Mouse (Mus musculus) yolk sac, embryonic 10.5 days (tissue): ENCODE results near the gene Lcmt1.

ENCODE experiments used
- DNase-seq: peaks from one replicate; pipeline ENCODE4 v3.0.0-alpha.2; 2017; ENCODE audit warnings: low spot score

The Lcmt1 gene

GRCm38 (mm10) chr7:123399286-123399685, 29.7 kb downstream of the Lcmt1 start:
- DNase-seq, result no peak

DNA sequence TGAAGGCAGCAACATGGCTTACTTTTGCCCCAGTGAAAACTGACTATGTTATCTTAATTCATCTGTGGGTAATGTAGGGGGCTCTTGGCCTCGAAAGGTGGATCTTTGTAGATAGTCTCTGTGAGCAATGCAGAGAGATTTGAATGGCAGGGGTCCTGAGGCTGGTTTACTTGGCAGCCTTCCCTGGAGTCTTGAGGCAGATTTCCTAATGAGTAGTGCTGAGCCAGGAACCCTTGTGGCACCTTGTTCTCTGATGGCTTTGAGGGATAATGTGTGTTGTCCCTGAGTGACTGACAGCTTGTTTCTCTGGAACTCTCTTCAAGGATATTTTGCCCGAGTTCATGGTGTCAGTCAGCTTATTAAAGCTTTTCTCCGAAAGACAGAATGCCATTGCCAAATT, 31.5 kb downstream of the Lcmt1 start:
- DNase-seq, result no peak

GRCm38 (mm10) chr7:123404198-123404597, 34.6 kb downstream of the Lcmt1 start:
- DNase-seq, result no peak

DNA sequence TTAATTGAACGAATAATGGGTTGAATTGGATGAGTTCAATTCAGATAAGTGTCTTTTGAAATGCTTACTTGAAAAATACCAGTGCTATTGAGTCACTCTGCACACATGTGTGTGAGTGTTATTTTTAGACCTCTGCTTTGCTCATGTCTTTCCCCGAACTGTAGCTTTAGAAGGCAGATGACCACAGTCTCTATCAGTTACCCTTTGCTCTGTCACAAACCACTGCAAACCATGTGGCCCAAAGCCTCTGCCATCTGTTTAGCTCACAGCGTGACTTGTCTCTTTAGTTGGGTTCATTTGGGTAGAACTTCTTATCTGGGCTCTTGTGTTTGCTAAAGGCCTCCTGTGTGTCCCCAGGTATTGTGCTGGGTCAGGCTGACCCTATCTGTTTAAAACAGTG, 36.0 kb downstream of the Lcmt1 start:
- DNase-seq, result peak; percentile 76

- DNase-seq, result no peak
Observed at GRCm38 (mm10) chr7:123406988-123407387, 37.4 kb downstream of the Lcmt1 start.

GRCm38 (mm10) chr7:123410502-123410901, 40.9 kb downstream of the Lcmt1 start:
- DNase-seq, result no peak

GRCm38 (mm10) chr7:123411109-123411508, 41.5 kb downstream of the Lcmt1 start:
- no peak for DNase-seq

GRCm38 (mm10) chr7:123412143-123412542, 42.6 kb downstream of the Lcmt1 start:
- no peak for DNase-seq

- no peak for DNase-seq
Observed at GRCm38 (mm10) chr7:123416803-123417202, 47.2 kb downstream of the Lcmt1 start.

GRCm38 (mm10) chr7:123417661-123418060, 48.1 kb downstream of the Lcmt1 start:
- DNase-seq, result no peak

DNA sequence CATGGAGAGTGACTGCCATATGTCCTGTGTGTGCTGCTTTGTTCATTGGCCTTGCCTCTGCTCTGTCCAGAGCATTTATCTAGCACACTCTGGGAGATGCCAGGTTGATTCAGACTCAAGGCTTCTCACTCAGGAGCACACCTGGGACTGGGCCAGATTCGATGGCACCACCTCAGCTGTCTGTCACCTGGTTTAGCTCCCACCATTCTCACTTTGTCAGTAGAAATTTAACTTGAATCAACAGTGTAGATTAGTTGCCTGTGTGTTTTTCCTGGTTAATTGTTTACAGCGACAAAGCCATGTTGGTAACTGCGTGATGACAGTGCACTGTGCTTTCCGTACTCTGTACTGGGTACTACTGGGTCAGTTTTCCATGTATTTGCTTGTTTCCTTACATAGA, 50.4 kb downstream of the Lcmt1 start:
- peak; percentile 60 for DNase-seq

DNA sequence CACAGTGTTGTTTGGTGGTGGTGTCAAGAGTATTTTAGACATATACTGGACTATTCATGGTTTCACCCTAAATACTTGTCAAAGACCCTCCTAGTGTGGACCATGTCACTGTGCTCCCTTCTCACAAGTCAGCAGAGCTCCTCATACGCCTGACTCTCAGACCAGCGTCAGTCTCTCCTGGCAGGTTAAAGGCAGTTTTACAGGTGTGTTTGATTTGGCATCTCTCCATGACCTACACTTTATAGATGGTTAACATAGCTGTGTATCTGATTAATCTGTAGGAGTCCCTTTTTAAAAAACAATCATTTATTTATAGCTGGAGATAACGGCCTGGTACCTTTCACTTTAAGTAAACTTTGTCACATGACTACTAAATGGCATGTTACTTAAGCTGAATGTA, 52.4 kb downstream of the Lcmt1 start:
- DNase-seq, result no peak

- DNase-seq, result no peak
Observed at GRCm38 (mm10) chr7:123424281-123424680, 54.7 kb downstream of the Lcmt1 start.

- DNase-seq, result no peak
Observed at GRCm38 (mm10) chr7:123425134-123425757, 55.7 kb downstream of the Lcmt1 start.

GRCm38 (mm10) chr7:123429624-123430410, 60.2 kb downstream of the Lcmt1 start:
- DNase-seq, result peak; percentile 72

- no peak for DNase-seq
Observed at GRCm38 (mm10) chr7:123430411-123430705, 60.8 kb downstream of the Lcmt1 start.

- DNase-seq, result no peak
Observed at GRCm38 (mm10) chr7:123431206-123431605, 61.6 kb downstream of the Lcmt1 start.

DNA sequence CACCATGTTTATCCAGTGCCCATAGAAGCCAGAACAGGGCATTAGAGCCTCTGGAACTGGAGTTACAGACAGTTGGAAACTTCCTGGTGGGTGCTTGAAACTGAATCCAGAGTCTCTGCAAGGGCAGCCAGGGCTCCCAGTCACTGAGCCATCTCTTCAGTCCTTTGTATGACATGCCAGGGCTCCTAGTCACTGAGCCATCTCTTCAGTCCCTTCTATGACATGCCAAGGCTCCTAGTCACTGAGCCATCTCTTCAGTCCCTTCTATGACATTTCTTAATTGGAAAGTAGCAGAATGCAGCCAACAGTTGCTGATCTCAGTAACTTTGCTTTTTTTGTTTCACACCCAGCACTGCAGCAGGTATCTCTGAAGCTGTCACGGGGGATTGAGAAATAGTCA, 72.5 kb downstream of the Lcmt1 start:
- no peak for DNase-seq

DNA sequence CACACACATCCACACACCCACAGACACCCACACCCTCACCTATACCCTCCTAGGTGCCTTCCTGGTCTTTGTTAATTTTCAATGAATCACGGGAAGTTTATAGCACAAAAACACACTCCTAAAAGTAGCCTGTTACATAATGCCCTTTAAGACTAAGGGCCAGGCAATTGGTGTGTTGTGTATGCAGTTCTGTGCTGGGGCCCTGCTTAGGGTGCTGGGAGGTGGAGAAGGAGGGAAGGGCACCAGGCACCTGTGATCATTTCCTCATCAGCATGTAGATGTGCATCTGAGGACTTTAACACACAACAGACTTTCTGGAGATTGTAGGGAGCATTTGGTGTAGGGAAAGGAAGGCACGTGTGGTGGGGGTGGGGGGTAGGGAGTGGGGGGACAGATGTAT, 79.2 kb downstream of the Lcmt1 start:
- no peak for DNase-seq

GRCm38 (mm10) chr7:123449676-123450075, 80.1 kb downstream of the Lcmt1 start:
- no peak for DNase-seq

- no peak for DNase-seq
Observed at GRCm38 (mm10) chr7:123450515-123450914, 80.9 kb downstream of the Lcmt1 start.

GRCm38 (mm10) chr7:123452551-123452950, 83.0 kb downstream of the Lcmt1 start:
- DNase-seq, result no peak

GRCm38 (mm10) chr7:123453066-123453465, 83.5 kb downstream of the Lcmt1 start:
- no peak for DNase-seq

- no peak for DNase-seq
Observed at GRCm38 (mm10) chr7:123455088-123455487, 85.5 kb downstream of the Lcmt1 start.
